Mouse (Mus musculus): ENCODE measurements at regions not wholly inside any gene's neighbourhood (a gene's known extent, or its start where the extent isn't known, plus 50 kb on each side); places are given as distances from the start of the nearest gene placed in this dataset.

DNA sequence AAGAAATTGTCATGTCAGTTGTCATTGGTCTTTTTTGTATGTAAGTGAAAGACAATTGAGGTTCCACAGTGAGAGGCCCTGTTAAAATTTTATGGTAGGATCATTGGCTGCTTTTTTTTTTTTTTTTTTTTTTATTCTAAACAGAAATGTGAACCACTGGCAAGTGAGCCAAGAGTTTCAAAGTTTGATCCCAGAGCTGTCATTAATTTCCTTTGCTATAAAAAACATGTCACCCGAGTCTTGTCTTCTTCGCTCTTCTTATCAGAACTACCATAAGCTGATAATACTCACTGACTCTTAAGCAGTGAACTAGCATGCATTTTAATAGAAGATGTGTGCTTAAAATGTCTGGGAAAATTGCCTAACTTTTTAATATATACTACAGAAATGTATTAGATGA is 1204.4 kb upstream of the Adgrl4 start:
- TF ChIP-seq POLR2A (IDR thresholded peaks at IDR 0.05; ENCODE audit: low read depth, low read length) (no peak), CTCF (IDR thresholded peaks at IDR 0.05; ENCODE audit: borderline replicate concordance, insufficient read depth, low read length) (no peak)
